Mouse (Mus musculus) lung, embryonic 14.5 days (tissue): ENCODE results near the gene Slc35e3. TPM values are rescaled to one million over a fixed set of nuclear protein-coding genes. Genes with fewer than 3 reads are reported as not detected.
"Not testable (repeated sequence)": the region's sequence is repeated elsewhere in the genome, so short reads cannot be mapped to it uniquely, and the experiment has no call there.

Experiments used
- ATAC-seq: fragments of 200-750 bp; cut with Nextera tagmentation; 2 replicates; pipeline ENCODE4 v1.8.0; 2017; ENCODE audit warnings: mild to moderate bottlenecking, moderate TSS enrichment, moderate library complexity; ENCODE audit not compliant: insufficient read depth
- DNase-seq: peaks from one replicate; pipeline ENCODE4 v3.0.0-alpha.2; 2015
- H3K27ac ChIP-seq: fragments of 300-500 bp; sonication (generic); 2 replicates; pipeline ENCODE4 v1.5.1; 2014; ENCODE audit warnings: low read depth, mild to moderate bottlenecking, moderate library complexity
- H3K27me3 ChIP-seq: fragments of 300-500 bp; sonication (generic); 2 replicates; pipeline ENCODE4 v1.6.1; 2014; ENCODE audit warnings: low read length, control low read depth; ENCODE audit not compliant: insufficient read depth
- H3K36me3 ChIP-seq: fragments of 300-500 bp; sonication (generic); 2 replicates; pipeline ENCODE4 v1.6.1; 2014; ENCODE audit warnings: control low read depth; ENCODE audit not compliant: insufficient read depth
- H3K4me1 ChIP-seq: fragments of 300-500 bp; sonication (generic); 2 replicates; pipeline ENCODE4 v1.6.1; 2014; ENCODE audit warnings: antibody characterized with exemption, control low read depth; ENCODE audit not compliant: insufficient read depth
- H3K4me2 ChIP-seq: fragments of 300-500 bp; sonication (generic); 2 replicates; pipeline ENCODE4 v1.6.1; 2014; ENCODE audit warnings: mild to moderate bottlenecking
- H3K4me3 ChIP-seq: fragments of 300-500 bp; sonication (generic); 2 replicates; pipeline ENCODE4 v1.5.1; 2014; ENCODE audit warnings: low read depth, low read length
- H3K9ac ChIP-seq: fragments of 300-500 bp; sonication (generic); 2 replicates; pipeline ENCODE4 v1.6.1; 2014
- H3K9me3 ChIP-seq: fragments of 300-500 bp; sonication (generic); 2 replicates; pipeline ENCODE4 v1.6.1; 2016; ENCODE audit warnings: low read depth, low read length, control low read depth
- CTCF ChIP-seq: IDR thresholded peaks from 2 replicates; pipeline ENCODE4 v1.5.1; 2016; ENCODE audit warnings: antibody characterized with exemption, low read depth
- WGBS: fragments of 180-500 bp; shearing (Covaris S2); extraction: QIAGEN DNeasy Blood & Tissue Kit; methylation state at CpG from one replicate; pipeline ENCODE4 v1.1.7; 2014; 5-methylcytosine and 5-hydroxymethylcytosine counted together
- polyA plus RNA-seq: library from polyadenylated mRNA; unstranded; fragments of >200 nt; fragmentation: Nextera tagmentation; extraction: Ambion mirVana; gene quantifications from 2 replicates; pipeline ENCODE4 v1.2.1, GENCODE M21; 2014

The Slc35e3 gene
- polyA plus RNA-seq, 1 experiment from 2014 or later = 16.7 TPM

DNA sequence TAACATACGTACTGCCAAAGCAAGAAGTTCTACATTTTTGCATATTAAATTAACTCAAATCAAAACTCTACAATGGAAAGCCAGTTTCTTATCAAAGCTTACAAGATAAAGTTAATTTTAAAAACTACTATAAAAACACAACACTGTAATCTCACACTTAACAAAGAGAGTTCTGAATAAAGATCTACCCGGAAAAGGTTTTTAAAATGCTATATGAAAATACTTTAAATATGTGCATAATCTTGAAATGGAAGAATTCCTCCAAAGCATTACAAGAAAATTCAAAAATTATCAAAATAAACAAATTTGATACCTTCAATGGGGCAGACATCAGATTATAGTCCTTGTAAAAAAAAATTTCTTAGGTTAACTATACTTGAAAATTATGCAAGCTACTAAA, 37.8 kb downstream of the Slc35e3 start:
- ATAC-seq (no peak), DNase-seq (no peak)
- Histone ChIP-seq H3K4me2 (peak overlapping the region; percentile 83), H3K27me3 (no peaks in the 10 kb centered on the region), H3K4me1 (no peaks in the 10 kb centered on the region), H3K9ac (no peak overlapping the region), H3K36me3 (peaks cover 49% of the 10 kb centered on the region), H3K27ac (no peak overlapping the region), H3K4me3 (no peak overlapping the region), H3K9me3 (no peaks in the 10 kb centered on the region)
- 93% methylated on average over 2 of the region's 2 CpGs for WGBS
- no peak for TF ChIP-seq CTCF

DNA sequence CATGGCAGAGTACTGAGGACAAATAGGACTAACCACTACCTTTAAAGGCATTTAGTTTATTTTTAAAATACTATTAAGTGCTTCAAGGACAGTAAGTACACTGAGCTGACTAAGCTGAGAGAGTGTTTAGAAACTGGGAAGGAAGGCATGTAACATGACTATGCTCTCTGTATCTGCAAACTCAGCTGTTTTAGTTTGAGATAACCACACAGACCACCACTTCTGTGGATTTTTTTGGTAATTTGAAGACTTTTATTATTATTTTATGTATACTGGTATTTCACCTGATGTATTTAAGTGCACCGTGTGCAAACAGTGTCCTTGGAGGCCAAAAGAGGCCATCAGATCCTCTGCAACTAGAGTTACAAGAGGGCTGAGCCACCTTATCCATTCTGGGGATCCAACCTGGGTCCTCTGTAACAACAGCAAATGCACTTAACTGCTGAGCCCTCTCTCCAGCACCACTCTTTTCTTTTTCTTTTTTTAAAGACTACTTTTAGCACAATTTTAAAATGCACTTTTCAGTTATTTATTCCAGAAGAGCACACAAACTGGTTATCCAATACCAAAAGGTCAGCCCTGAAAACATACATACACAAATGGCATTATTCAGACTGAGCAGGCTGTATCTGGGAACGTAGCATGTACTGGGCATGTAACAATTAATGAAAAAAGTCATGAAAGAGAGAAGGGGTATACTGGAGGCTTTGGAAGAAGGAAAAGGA, 38.9 kb downstream of the Slc35e3 start:
- TF ChIP-seq CTCF = no peak
- DNase-seq (no peak), ATAC-seq (no peak)
- Histone ChIP-seq H3K27me3 (no peaks in the 10 kb centered on the region), H3K9ac (no peak overlapping the region), H3K4me3 (no peak overlapping the region), H3K4me2 (no peak overlapping the region), H3K4me1 (no peaks in the 10 kb centered on the region), H3K9me3 (no peaks in the 10 kb centered on the region), H3K36me3 (peaks cover 59% of the 10 kb centered on the region), H3K27ac (no peak overlapping the region)
- WGBS = 90% methylated on average over 2 of the region's 2 CpGs

DNA sequence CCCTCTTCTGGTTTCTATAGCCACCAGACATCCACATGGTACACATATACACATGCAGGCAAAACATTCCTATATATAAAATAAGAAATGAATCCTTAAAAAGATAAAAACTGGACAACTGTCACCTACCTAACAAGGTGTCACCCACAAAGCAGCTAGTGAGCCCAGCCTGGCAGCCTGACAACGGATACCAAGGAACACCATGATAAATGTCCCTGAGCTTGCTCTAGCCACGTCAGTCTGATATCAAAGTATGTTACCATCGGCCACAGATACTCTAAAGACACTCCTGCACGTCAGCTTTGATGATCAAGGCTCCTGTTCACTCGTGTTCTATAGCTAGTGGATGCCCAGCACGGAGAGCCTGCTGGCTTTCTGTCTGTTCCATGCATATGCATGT, 39.7 kb downstream of the Slc35e3 start:
- no peak overlapping the region for H3K4me3 ChIP-seq
- no peaks in the 10 kb centered on the region for H3K4me1 ChIP-seq
- peaks cover 66% of the 10 kb centered on the region for H3K36me3 ChIP-seq
- H3K4me2 ChIP-seq = no peak overlapping the region
- 84% methylated on average over 6 of the region's 6 CpGs for whole genome bisulfite sequencing
- H3K9me3 ChIP-seq = no peaks in the 10 kb centered on the region
- TF ChIP-seq CTCF = no peak
- H3K27ac ChIP-seq = no peak overlapping the region
- DNase-seq (no peak), ATAC-seq (no peak)
- H3K27me3 ChIP-seq = no peaks in the 10 kb centered on the region
- H3K9ac ChIP-seq = no peak overlapping the region

DNA sequence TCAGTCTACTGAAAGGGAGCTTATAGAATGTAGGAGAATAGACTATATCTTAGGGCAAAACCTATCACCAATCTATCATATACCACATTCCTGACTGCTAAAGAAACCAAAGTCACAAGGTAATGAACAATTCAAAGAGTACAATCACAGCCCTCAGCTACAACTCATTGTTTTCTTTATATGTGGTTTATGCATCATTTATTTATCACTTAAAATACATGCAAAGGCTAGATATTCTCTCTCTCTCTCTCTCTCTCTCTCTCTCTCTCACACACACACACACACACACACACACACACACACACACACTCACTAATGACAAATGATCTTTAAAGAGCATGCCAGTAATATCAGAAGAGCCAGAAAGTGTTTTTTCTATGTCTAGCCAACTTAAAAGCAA, 40.4 kb downstream of the Slc35e3 start:
- Histone ChIP-seq H3K4me2 (no peak overlapping the region), H3K27ac (no peak overlapping the region), H3K9me3 (no peaks in the 10 kb centered on the region), H3K27me3 (no peaks in the 10 kb centered on the region), H3K9ac (no peak overlapping the region), H3K36me3 (peaks cover 72% of the 10 kb centered on the region), H3K4me3 (no peak overlapping the region), H3K4me1 (no peaks in the 10 kb centered on the region)
- TF ChIP-seq CTCF = no peak
- DNase-seq (no peak), ATAC-seq (no peak)

DNA sequence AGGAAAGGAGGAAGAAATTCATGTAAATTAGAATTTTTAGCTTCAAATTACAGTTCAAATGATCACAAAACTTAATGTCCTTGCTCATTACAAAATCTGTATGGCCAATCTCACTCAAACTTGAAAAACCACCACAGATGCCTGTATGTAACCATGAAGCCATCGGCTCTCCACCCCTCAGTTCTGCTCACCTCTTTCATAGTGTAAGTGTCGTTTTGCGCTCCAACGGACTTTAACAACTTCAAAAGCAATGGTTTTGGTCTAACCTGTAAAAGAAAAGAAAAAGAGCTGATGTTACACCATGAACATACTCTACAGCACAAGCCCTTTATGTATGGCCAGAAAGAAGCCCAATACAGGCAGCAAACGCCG, 41.2 kb downstream of the Slc35e3 start:
- no peak overlapping the region for H3K9ac ChIP-seq
- no peak for DNase-seq
- TF ChIP-seq CTCF = no peak
- H3K27ac ChIP-seq = no peak overlapping the region
- no peak for ATAC-seq
- WGBS = 96% methylated on average over 6 of the region's 6 CpGs
- H3K4me2 ChIP-seq = no peak overlapping the region
- no peaks in the 10 kb centered on the region for H3K4me1 ChIP-seq
- no peaks in the 10 kb centered on the region for H3K27me3 ChIP-seq
- H3K4me3 ChIP-seq = no peak overlapping the region
- H3K9me3 ChIP-seq = no peaks in the 10 kb centered on the region
- H3K36me3 ChIP-seq = peaks cover 80% of the 10 kb centered on the region

DNA sequence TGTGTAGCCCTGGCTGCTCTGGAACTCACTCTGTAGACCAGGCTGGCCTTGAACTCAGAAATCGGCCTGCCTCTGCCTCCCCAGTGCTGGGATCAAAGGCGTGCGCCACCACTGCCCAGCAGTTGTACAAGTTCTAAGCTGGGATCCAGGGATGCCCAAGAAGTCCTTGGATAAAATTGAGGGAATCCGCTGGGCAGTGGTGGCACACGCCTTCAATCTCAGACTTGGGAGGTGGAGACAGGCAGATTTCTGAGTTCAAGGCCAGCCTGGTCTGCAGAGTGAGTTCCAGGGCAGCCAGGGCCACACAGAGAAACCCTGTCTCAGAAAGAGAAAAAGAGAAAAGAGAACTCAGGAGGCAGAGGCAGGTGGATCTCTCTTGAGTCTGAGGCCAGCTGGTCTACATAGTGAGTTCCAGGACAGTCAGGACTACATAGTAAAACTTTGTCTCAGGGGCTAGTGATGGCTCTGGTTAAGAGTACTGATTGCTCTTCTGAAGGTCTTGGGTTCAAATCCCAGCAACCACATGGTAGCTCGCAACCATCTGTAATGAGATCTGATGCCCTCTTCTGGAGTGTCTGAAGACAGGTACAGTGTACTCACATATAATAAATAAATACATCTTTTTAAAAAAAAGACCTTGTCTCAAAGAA, 41.7 kb downstream of the Slc35e3 start:
- H3K27ac ChIP-seq, DNase-seq, H3K4me3 ChIP-seq, H3K4me2 ChIP-seq, H3K27me3 ChIP-seq, H3K9me3 ChIP-seq, H3K4me1 ChIP-seq, H3K9ac ChIP-seq, ATAC-seq: not testable (repeated sequence)
- 97% methylated on average over 6 of the region's 6 CpGs for WGBS
- H3K36me3 ChIP-seq = peaks cover 86% of the 10 kb centered on the region

DNA sequence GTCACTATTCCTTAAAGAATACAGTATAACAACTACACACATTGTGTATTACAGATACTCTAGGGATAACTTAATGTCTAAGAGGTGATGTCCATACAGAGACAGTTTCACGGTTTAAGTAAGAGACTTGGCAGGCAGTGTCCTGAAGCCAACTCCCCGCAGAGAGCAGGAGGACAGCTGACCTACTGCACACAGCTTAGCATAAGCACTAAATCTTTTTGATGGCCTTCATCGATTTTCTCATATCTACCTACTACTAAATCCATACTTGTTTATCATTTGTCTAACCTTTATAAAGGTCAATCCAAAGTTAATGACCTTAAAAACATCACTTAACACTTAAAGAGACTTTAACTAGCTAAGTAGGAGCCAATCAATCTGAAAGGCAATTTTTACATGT, 42.7 kb downstream of the Slc35e3 start:
- TF ChIP-seq CTCF = no peak

More for the DNA sequence above, 42.7 kb downstream of the Slc35e3 start:
- H3K9me3 ChIP-seq = no peaks in the 10 kb centered on the region
- DNase-seq (no peak), ATAC-seq (no peak)
- no peak overlapping the region for H3K4me2 ChIP-seq
- peaks cover 89% of the 10 kb centered on the region for H3K36me3 ChIP-seq
- 87% methylated on average over 3 of the region's 3 CpGs for WGBS
- no peaks in the 10 kb centered on the region for H3K27me3 ChIP-seq
- no peak overlapping the region for H3K27ac ChIP-seq
- H3K4me3 ChIP-seq = no peak overlapping the region
- no peak overlapping the region for H3K9ac ChIP-seq
- H3K4me1 ChIP-seq = no peaks in the 10 kb centered on the region
